Mouse (Mus musculus): ENCODE results near the gene Socs1. TPM values are rescaled to one million over a fixed set of nuclear protein-coding genes. Genes with fewer than 3 reads are reported as not detected.

Socs1 gene
- total RNA-seq, 2 experiments from 2014 or later, result 1.2 to 1.5 TPM

Other genes with a start within 250 kb of the Socs1 start
- gene Dexi, start 242.5 kb downstream of the Socs1 start, total RNA-seq (2021), result 10 to 100 TPM; 23.6 to 27.8 TPM
- 10 to 100 TPM; 47.7 to 50.1 TPM for gene Clec16a, start 240.2 kb downstream of the Socs1 start, total RNA-seq (2021)
- gene Tnp2, start 3.1 kb upstream of the Socs1 start, total RNA-seq (2021), result not detected
- gene Prm3, start 5.4 kb upstream of the Socs1 start, total RNA-seq (2021), result not detected
- not detected for gene Prm2, start 10.6 kb upstream of the Socs1 start, total RNA-seq (2021)
- gene Prm1, start 20.3 kb upstream of the Socs1 start, total RNA-seq (2021), result not detected
- not detected for gene Gm11172, start 27.4 kb upstream of the Socs1 start, total RNA-seq (2021)
- 1 to 10 TPM; 2.0 TPM for gene Rmi2, start 49.5 kb upstream of the Socs1 start, total RNA-seq (2021)